Mouse (Mus musculus) CH12.LX (cell line): ENCODE measurements at regions not wholly inside any gene's neighbourhood (a gene's known extent, or its start where the extent isn't known, plus 50 kb on each side); places are given as distances from the start of the nearest gene placed in this dataset.
"Not testable (repeated sequence)": the region's sequence is repeated elsewhere in the genome, so short reads cannot be mapped to it uniquely, and the experiment has no call there.

Source experiments
- DNase-seq: peaks from one replicate; pipeline ENCODE4 v3.0.0-alpha.2; 2013; ENCODE audit errors: extremely low read depth
- H3K27ac ChIP-seq: 2 replicates; pipeline ENCODE4 v1.5.1; 2012; ENCODE audit warnings: low read depth, mild to moderate bottlenecking, control low read depth, moderate library complexity; ENCODE audit not compliant: insufficient read depth
- H3K27me3 ChIP-seq: replicated peaks from 2 replicates; pipeline ENCODE3; 2012; ENCODE audit warnings: inconsistent platforms
- H3K36me3 ChIP-seq, 2 experiments: replicated peaks in 1 of 2; 2 replicates each; pipeline versions ENCODE3 to v1.6.1; 2012; ENCODE audit warnings: inconsistent platforms in 1 of 2, low read length in 1 of 2, mild to moderate bottlenecking in 1 of 2, mixed read lengths in 1 of 2, moderate library complexity in 1 of 2; ENCODE audit not compliant: control insufficient read depth in 1 of 2, insufficient read depth in 1 of 2
- H3K4me1 ChIP-seq, 2 experiments: 2 replicates each; pipeline ENCODE4 v1.6.1; 2012; ENCODE audit warnings: inconsistent platforms in 1 of 2, moderate library complexity in 1 of 2; ENCODE audit not compliant: insufficient read depth in 2 of 2, control insufficient read depth in 1 of 2
- H3K4me2 ChIP-seq: 2 replicates; pipeline ENCODE4 v1.6.1; 2012; ENCODE audit warnings: low read depth, mild to moderate bottlenecking, control low read depth; ENCODE audit not compliant: poor library complexity, insufficient read depth, severe bottlenecking
- H3K4me3 ChIP-seq, 3 experiments: fragments of 150-350 bp in 1 of 3; sonication (generic) in 1 of 3; replicated peaks in 1 of 3; 2 replicates each; pipeline versions ENCODE3 to v1.5.1; 2011 to 2012; ENCODE audit warnings: low read depth in 2 of 3, low read length in 2 of 3, mild to moderate bottlenecking in 2 of 3, moderate library complexity in 2 of 3, control low read depth in 1 of 3, improper control_type of control experiment in 1 of 3, inconsistent platforms in 1 of 3, mixed read lengths in 1 of 3; ENCODE audit not compliant: poor library complexity in 1 of 3
- H3K79me2 ChIP-seq: replicated peaks from 2 replicates; pipeline ENCODE4 v1.6.1; 2012; ENCODE audit warnings: mild to moderate bottlenecking, moderate library complexity; ENCODE audit not compliant: control insufficient read depth, poor library complexity, insufficient read depth, severe bottlenecking; ENCODE audit errors: extremely low read depth
- H3K9ac ChIP-seq: 2 replicates; pipeline ENCODE4 v1.6.1; 2012; ENCODE audit warnings: low read depth, mild to moderate bottlenecking, control low read depth, moderate library complexity; ENCODE audit not compliant: insufficient read depth
- H3K9me3 ChIP-seq: replicated peaks from 2 replicates; pipeline ENCODE3; 2012; ENCODE audit warnings: low read length, inconsistent platforms, mixed read lengths
- GABPA ChIP-seq: IDR thresholded peaks from 2 replicates; pipeline ENCODE4 v1.6.1; 2012; ENCODE audit warnings: low read depth, low read length, improper control_type of control experiment, inconsistent platforms; ENCODE audit not compliant: insufficient replicate concordance
- JUND ChIP-seq: conservative IDR thresholded peaks from 2 replicates; pipeline ENCODE4 v1.6.1; 2011; ENCODE audit warnings: low read depth, low read length, improper control_type of control experiment
- KAT2A ChIP-seq: IDR thresholded peaks from 2 replicates; pipeline ENCODE4 v1.6.1; 2012; ENCODE audit warnings: low read length, improper control_type of control experiment, inconsistent platforms; ENCODE audit not compliant: insufficient replicate concordance
- MEF2A ChIP-seq: IDR thresholded peaks from 2 replicates; pipeline ENCODE4 v1.6.1; 2014; ENCODE audit warnings: low read depth, mild to moderate bottlenecking, inconsistent platforms, low read length, improper control_type of control experiment, borderline replicate concordance
- PAX5 ChIP-seq: IDR thresholded peaks from 2 replicates; pipeline ENCODE4 v1.6.1; 2012; ENCODE audit warnings: low read length, inconsistent platforms, mixed read lengths
- SIN3A ChIP-seq: IDR thresholded peaks from 2 replicates; pipeline ENCODE4 v1.6.1; 2012; ENCODE audit warnings: low read length, improper control_type of control experiment, inconsistent platforms
- SMC3 ChIP-seq: IDR thresholded peaks from 2 replicates; pipeline ENCODE4 v1.6.1; 2011; ENCODE audit warnings: low read depth, low read length, improper control_type of control experiment
- TCF12 ChIP-seq: IDR thresholded peaks from 2 replicates; pipeline ENCODE4 v1.6.1; 2014; ENCODE audit warnings: low read depth, mild to moderate bottlenecking, inconsistent platforms, low read length, improper control_type of control experiment
- UBTF ChIP-seq: IDR thresholded peaks from 2 replicates; pipeline ENCODE4 v1.6.1; 2012; ENCODE audit warnings: low read depth, mild to moderate bottlenecking, inconsistent platforms, low read length, improper control_type of control experiment, moderate library complexity
- USF2 ChIP-seq: conservative IDR thresholded peaks from 2 replicates; pipeline ENCODE4 v1.6.1; 2011; ENCODE audit warnings: low read depth, low read length, improper control_type of control experiment
- dilution Hi-C: fragments of 300-500 bp; cut with MboI; formaldehyde crosslinking; loops from 2 replicates; pipeline ENCODE4 v1.14.3; 2020; ENCODE audit warnings: low sequenced_read_pairs; ENCODE audit not compliant: extremely low pct_unique_long_range_greater_than_20kb, extremely low pct_ligation_motif_present
- in situ Hi-C: fragments of 300-500 bp; cut with MboI; formaldehyde crosslinking; loops from 3 replicates; pipeline ENCODE4 v1.14.3; 2019; ENCODE audit warnings: low sequenced_read_pairs, low pct_ligation_motif_present, low pct_unique_long_range_greater_than_20kb, mixed read lengths

DNA sequence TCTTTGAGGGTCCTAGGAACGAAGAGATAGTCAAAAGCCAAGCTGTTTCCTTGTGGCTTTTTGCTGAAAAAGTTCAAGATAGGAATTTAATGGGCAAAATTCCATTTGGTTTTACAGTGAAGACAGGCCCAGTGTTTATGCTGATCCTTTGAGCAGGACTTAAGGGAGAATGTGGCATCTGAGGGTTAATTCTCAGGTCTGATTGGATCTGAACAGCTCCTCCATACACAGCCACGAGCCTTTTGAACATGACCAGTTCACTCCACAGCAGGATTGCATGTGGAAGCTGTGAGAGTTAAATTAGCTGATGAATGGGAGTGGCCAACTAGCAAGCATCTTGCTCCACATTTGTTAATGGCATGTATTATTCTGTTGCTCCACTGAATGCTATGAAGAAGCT lies 979.7 kb downstream of the Bcl11a start:
- no peak overlapping the region for H3K4me3 ChIP-seq
- in situ Hi-C loops: no loop called here
- no peaks in the 10 kb centered on the region for H3K27me3 ChIP-seq
- TF ChIP-seq MEF2A: no peak
- no peak for TF ChIP-seq PAX5
- no peak for TF ChIP-seq GABPA
- no peak for TF ChIP-seq TCF12
- no peak for TF ChIP-seq USF2
- dilution Hi-C loops: no loop called here
- H3K79me2 ChIP-seq: no peaks in the 10 kb centered on the region
- DNase-seq: no peak
- H3K9me3 ChIP-seq: peaks cover 6% of the 10 kb centered on the region
- no peaks in the 10 kb centered on the region for H3K4me1 ChIP-seq
- H3K9ac ChIP-seq: no peak overlapping the region
- H3K36me3 ChIP-seq: no peaks in the 10 kb centered on the region
- no peak overlapping the region for H3K4me2 ChIP-seq
- no peak overlapping the region for H3K27ac ChIP-seq

DNA sequence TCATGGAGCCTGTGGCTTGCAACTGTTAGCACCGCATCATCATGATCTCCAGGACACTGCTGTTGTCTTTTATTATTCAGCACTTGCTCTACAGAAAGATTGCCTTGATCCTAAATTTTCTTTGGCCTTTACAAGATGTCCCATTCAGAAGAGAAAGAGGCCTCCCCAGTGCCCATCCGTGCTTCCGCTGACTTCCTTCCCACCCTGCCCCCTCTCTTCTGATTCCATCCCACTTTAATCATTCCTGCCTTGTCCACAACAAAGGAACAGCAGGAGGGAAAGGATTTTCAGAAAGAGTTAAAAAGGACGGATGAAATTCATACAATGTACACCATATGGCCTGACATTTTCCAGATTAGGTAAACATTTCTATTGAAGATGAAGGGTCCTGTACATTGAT lies 985.2 kb downstream of the Bcl11a start:
- H3K4me1 ChIP-seq: no peaks in the 10 kb centered on the region

DNA sequence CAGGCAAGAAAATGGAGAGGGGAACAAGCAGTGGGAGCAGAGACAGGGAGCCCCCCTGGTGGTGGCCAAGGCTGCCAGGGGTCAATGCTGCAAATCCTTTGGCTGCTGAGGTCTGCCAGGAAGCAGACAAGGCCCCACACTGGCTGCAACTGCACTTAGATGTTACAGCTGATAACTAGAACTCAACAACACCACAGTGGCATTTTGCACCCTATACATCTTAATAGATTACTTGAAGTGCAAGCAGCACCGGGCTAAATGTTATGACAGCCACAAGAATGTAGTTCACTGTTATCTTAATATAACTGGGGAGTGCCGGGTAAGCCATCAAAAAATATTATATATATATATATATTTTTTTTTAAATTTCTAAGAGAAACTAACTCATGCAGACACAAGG lies 986.1 kb downstream of the Bcl11a start:
- dilution Hi-C loops: no loop called here
- DNase-seq: no peak
- no peaks in the 10 kb centered on the region for H3K36me3 ChIP-seq
- H3K27ac ChIP-seq: no peak overlapping the region
- no peaks in the 10 kb centered on the region for H3K79me2 ChIP-seq
- in situ Hi-C loops: no loop called here
- H3K4me3 ChIP-seq: no peak overlapping the region
- no peak overlapping the region for H3K9ac ChIP-seq
- no peaks in the 10 kb centered on the region for H3K9me3 ChIP-seq
- TF ChIP-seq UBTF (no peak), SMC3 (no peak)
- H3K4me1 ChIP-seq: no peaks in the 10 kb centered on the region
- no peaks in the 10 kb centered on the region for H3K27me3 ChIP-seq
- H3K4me2 ChIP-seq: no peak overlapping the region

More for the DNA sequence above, 985.2 kb downstream of the Bcl11a start:
- Histone ChIP-seq H3K79me2 (no peaks in the 10 kb centered on the region), H3K4me2 (no peak overlapping the region), H3K9me3 (no peaks in the 10 kb centered on the region)
- dilution Hi-C loops: no loop called here
- TF ChIP-seq KAT2A (no peak), JUND (no peak), SMC3 (no peak), SIN3A (no peak)
- TF ChIP-seq, all 38 proteins: peak for 0
- Histone ChIP-seq H3K4me3 (no peak overlapping the region), H3K27me3 (no peaks in the 10 kb centered on the region), H3K9ac (no peak overlapping the region), H3K27ac (no peak overlapping the region), H3K36me3 (no peaks in the 10 kb centered on the region)
- in situ Hi-C loops: no loop called here
- DNase-seq: no peak

DNA sequence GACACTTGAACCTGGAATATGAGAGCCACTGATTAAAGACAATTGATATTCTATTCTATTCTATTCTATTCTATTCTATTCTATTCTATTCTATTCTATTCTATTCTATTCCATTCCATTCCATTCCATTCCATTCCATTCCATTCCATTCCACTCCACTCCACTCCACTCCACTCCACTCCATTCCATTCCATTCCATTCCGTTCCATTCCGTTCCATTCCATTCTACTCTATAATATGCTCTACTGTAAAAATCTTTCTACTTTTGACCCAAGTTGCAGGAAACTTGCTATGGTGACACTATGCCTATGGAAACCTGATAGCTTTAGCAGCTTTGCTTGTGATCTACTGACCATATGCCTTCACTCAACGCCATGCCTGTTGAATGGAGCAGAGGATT lies 1022.1 kb downstream of the Bcl11a start:
- DNase-seq, H3K4me1 ChIP-seq, H3K79me2 ChIP-seq, in situ Hi-C loops, H3K9me3 ChIP-seq, H3K4me2 ChIP-seq, H3K27ac ChIP-seq, H3K27me3 ChIP-seq, H3K9ac ChIP-seq, H3K4me3 ChIP-seq, dilution Hi-C loops, H3K36me3 ChIP-seq: not testable (repeated sequence)
